Mouse (Mus musculus): ENCODE results near the gene Kctd11. TPM values are rescaled to one million over a fixed set of nuclear protein-coding genes. Genes with fewer than 3 reads are reported as not detected.
"Not testable (repeated sequence)": the region's sequence is repeated elsewhere in the genome, so short reads cannot be mapped to it uniquely, and the experiment has no call there.

Gene Kctd11
- polyA plus RNA-seq, 1 experiment from 2014 or later = 2.9 TPM

GRCm38 (mm10) chr11:69918118-69918517 lies 36.9 kb upstream of the Kctd11 start:
- H3K27me3 ChIP-seq = no peaks in the 10 kb centered on the region
- no peak overlapping the region for H3K27ac ChIP-seq
- no peak overlapping the region for H3K4me3 ChIP-seq
- H3K36me3 ChIP-seq = peaks cover 45% of the 10 kb centered on the region
- ATAC-seq (ENCODE audit: insufficient number of reproducible peaks, insufficient read depth, low FRiP score, low TSS enrichment) = no peak
- no peak overlapping the region for H3K4me2 ChIP-seq (replicated peaks)
- whole genome bisulfite sequencing = 83% methylated on average over 5 of the region's 5 CpGs
- no peaks in the 10 kb centered on the region for H3K9me3 ChIP-seq
- H3K4me1 ChIP-seq = peaks cover 38% of the 10 kb centered on the region
- no peak overlapping the region for H3K9ac ChIP-seq

GRCm38 (mm10) chr11:69917379-69917948 lies 36.3 kb upstream of the Kctd11 start:
- no peak for ATAC-seq (ENCODE audit: insufficient number of reproducible peaks, insufficient read depth, low FRiP score, low TSS enrichment)
- H3K9ac ChIP-seq = no peak overlapping the region
- H3K4me2 ChIP-seq (replicated peaks) = no peak overlapping the region
- H3K9me3 ChIP-seq = no peaks in the 10 kb centered on the region
- 87% methylated on average over 8 of the region's 8 CpGs for WGBS
- no peaks in the 10 kb centered on the region for H3K27me3 ChIP-seq
- no peak overlapping the region for H3K27ac ChIP-seq
- H3K4me3 ChIP-seq = no peak overlapping the region
- peaks cover 40% of the 10 kb centered on the region for H3K4me1 ChIP-seq
- peaks cover 52% of the 10 kb centered on the region for H3K36me3 ChIP-seq

DNA sequence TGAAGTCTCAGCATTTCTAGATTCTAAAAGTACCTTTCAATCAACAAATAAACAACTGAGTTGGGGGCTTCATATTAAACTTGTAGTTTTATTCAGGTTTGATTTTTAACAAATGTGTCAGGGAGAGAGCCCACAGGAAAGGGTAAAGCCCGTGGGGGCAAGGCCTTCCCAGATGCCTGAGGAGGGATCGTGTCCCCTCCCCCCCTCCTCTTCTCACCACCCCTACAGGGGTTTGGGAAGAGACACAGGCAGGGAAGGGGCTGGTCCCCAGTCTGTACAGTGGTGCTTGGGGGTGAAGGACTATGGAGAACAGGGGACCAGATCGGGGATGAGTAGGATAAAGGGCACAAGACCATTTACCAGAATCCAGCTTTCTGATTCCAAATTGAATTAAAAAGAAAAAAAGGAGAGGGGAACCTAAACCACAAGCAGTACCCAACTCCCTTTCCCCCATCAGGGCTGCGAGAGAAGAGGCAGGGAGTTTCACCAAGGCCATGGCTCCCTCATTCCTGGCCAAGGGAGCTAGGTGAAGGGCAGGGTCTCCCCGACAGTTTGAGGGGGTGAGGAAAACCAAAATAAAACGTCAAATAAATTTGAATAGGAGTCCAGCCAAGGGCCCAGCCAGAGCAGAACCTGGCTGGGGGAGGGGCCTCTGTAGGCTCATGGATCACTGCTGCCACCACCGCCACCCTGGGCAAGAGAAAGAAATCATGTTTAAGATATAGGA lies 35.6 kb upstream of the Kctd11 start:
- H3K4me1 ChIP-seq = peaks cover 40% of the 10 kb centered on the region
- H3K9me3 ChIP-seq; H3K27ac ChIP-seq; H3K9ac ChIP-seq; H3K4me3 ChIP-seq; H3K27me3 ChIP-seq; ATAC-seq (ENCODE audit: insufficient number of reproducible peaks, insufficient read depth, low FRiP score, low TSS enrichment); H3K4me2 ChIP-seq (replicated peaks): not testable (repeated sequence)
- WGBS = 57% methylated on average over 7 of the region's 7 CpGs
- peaks cover 58% of the 10 kb centered on the region for H3K36me3 ChIP-seq

- Histone ChIP-seq H3K9me3 (no peaks in the 10 kb centered on the region), H3K4me2 (replicated peaks) (peak overlapping the region; percentile 98), H3K9ac (peak overlapping the region; percentile 85; the same call in 1 of the 2 replicates), H3K27me3 (no peaks in the 10 kb centered on the region), H3K27ac (no peak overlapping the region), H3K36me3 (peaks cover 67% of the 10 kb centered on the region), H3K4me3 (peak overlapping the region; percentile 91; the same call in 1 of the 2 replicates), H3K4me1 (peaks cover 40% of the 10 kb centered on the region)
- WGBS = 64% methylated on average over 5 of the region's 5 CpGs
- ATAC-seq (ENCODE audit: insufficient number of reproducible peaks, insufficient read depth, low FRiP score, low TSS enrichment) = no peak
Measured at GRCm38 (mm10) chr11:69915667-69916627, 34.7 kb upstream of the Kctd11 start.

- Histone ChIP-seq H3K27me3 (no peaks in the 10 kb centered on the region), H3K36me3 (peaks cover 76% of the 10 kb centered on the region), H3K4me2 (replicated peaks) (peak overlapping the region; percentile 98), H3K4me1 (peaks cover 40% of the 10 kb centered on the region), H3K4me3 (peak overlapping the region; percentile 91), H3K27ac (no peak overlapping the region; the same call in 1 of the 2 replicates), H3K9ac (peak overlapping the region; percentile 85), H3K9me3 (no peaks in the 10 kb centered on the region)
- WGBS = 34% methylated on average over 9 of the region's 9 CpGs
- ATAC-seq (ENCODE audit: insufficient number of reproducible peaks, insufficient read depth, low FRiP score, low TSS enrichment) = no peak
Measured at GRCm38 (mm10) chr11:69914917-69915430, 33.8 kb upstream of the Kctd11 start.

- peak overlapping the region; percentile 85 for H3K9ac ChIP-seq
- no peaks in the 10 kb centered on the region for H3K9me3 ChIP-seq
- peak overlapping the region; percentile 91 for H3K27ac ChIP-seq
- ATAC-seq (ENCODE audit: insufficient number of reproducible peaks, insufficient read depth, low FRiP score, low TSS enrichment) = no peak
- H3K4me1 ChIP-seq = peaks cover 38% of the 10 kb centered on the region
- peak overlapping the region; percentile 98 for H3K4me2 ChIP-seq (replicated peaks)
- no peaks in the 10 kb centered on the region for H3K27me3 ChIP-seq
- H3K4me3 ChIP-seq = peak overlapping the region; percentile 91
- H3K36me3 ChIP-seq = peaks cover 82% of the 10 kb centered on the region
- 2% methylated on average over 17 of the region's 17 CpGs for WGBS
Measured at GRCm38 (mm10) chr11:69914372-69914764, 33.2 kb upstream of the Kctd11 start.

GRCm38 (mm10) chr11:69913554-69914371 lies 32.6 kb upstream of the Kctd11 start, which contains the start of gene Gps2:
Gene Gps2 (plus strand): TSS chr11:69913888.
- H3K4me2 ChIP-seq (replicated peaks) = peak within 1 kb of the TSS; percentile 98
- H3K9me3 ChIP-seq = no peaks in the 10 kb centered on the region
- 1% methylated on average over 61 of the region's 61 CpGs for WGBS
- peak within 1 kb of the TSS; percentile 91 for H3K27ac ChIP-seq
- no peaks in the 10 kb centered on the region for H3K27me3 ChIP-seq
- H3K9ac ChIP-seq = peak within 1 kb of the TSS; percentile 85
- H3K36me3 ChIP-seq = peaks cover 87% of the 10 kb centered on the region
- H3K4me3 ChIP-seq = peak within 1 kb of the TSS; percentile 91
- ATAC-seq (ENCODE audit: insufficient number of reproducible peaks, insufficient read depth, low FRiP score, low TSS enrichment) = peak; percentile 74; the same call in 1 of the 2 replicates
- H3K4me1 ChIP-seq = peaks cover 32% of the 10 kb centered on the region

- Histone ChIP-seq H3K27me3 (no peaks in the 10 kb centered on the region), H3K4me2 (replicated peaks) (peak overlapping the region; percentile 98), H3K9me3 (no peaks in the 10 kb centered on the region), H3K4me3 (peak overlapping the region; percentile 91), H3K4me1 (peaks cover 29% of the 10 kb centered on the region), H3K27ac (no peak overlapping the region), H3K36me3 (peaks cover 87% of the 10 kb centered on the region), H3K9ac (peak overlapping the region; percentile 39; the same call in 1 of the 2 replicates)
- peak; percentile 12; the same call in 1 of the 2 replicates for ATAC-seq (ENCODE audit: insufficient number of reproducible peaks, insufficient read depth, low FRiP score, low TSS enrichment)
- 78% methylated on average over 15 of the region's 15 CpGs for WGBS
Measured at GRCm38 (mm10) chr11:69912716-69913530, 31.7 kb upstream of the Kctd11 start.

- Histone ChIP-seq H3K36me3 (peaks cover 87% of the 10 kb centered on the region), H3K27ac (no peak overlapping the region), H3K4me2 (replicated peaks) (no peak overlapping the region), H3K9ac (no peak overlapping the region), H3K4me3 (0 out of 2 replicates have a peak overlapping the region, but pooled peaks have one; percentile 2), H3K27me3 (no peaks in the 10 kb centered on the region), H3K4me1 (peaks cover 29% of the 10 kb centered on the region), H3K9me3 (no peaks in the 10 kb centered on the region)
- WGBS = 80% methylated on average over 6 of the region's 6 CpGs
- ATAC-seq (ENCODE audit: insufficient number of reproducible peaks, insufficient read depth, low FRiP score, low TSS enrichment) = no peak
Measured at GRCm38 (mm10) chr11:69911701-69912100, 30.5 kb upstream of the Kctd11 start.

Measured in embryonic facial prominence, embryonic 12.5 days (tissue).